Mouse (Mus musculus) cerebellum, postnatal 10 days (tissue): ENCODE results near the gene Bicdl2.

Source experiments
- DNase-seq, 2 experiments: peaks; one replicate each; pipeline ENCODE4 v3.0.0; 2021; ENCODE audit warnings: mixed read lengths in 2 of 2

Bicdl2 gene

GRCm38 (mm10) chr17:23674271-23674952 lies 14.1 kb downstream of the Bicdl2 start:
- DNase-seq = peak; percentile 75 to 77

- DNase-seq = peak; percentile 60 to 62
Observed at GRCm38 (mm10) chr17:23675127-23675526, 14.8 kb downstream of the Bicdl2 start.

- peak; percentile 66 to 68 for DNase-seq
Observed at GRCm38 (mm10) chr17:23675564-23676281, 15.4 kb downstream of the Bicdl2 start.

- peak; percentile 65 to 68 for DNase-seq
Observed at GRCm38 (mm10) chr17:23676473-23677031, 16.2 kb downstream of the Bicdl2 start.

- DNase-seq = peak; percentile 87 to 90
Observed at GRCm38 (mm10) chr17:23677236-23677679, 17.0 kb downstream of the Bicdl2 start, which contains the start of gene Tnfrsf12a. Tnfrsf12a (minus strand) TSS chr17:23677468.

GRCm38 (mm10) chr17:23679127-23679835 lies 19.0 kb downstream of the Bicdl2 start, which contains the start of gene Cldn6:
Cldn6 (plus strand) TSS chr17:23679249.
- no peak for DNase-seq

- DNase-seq = no peak
Observed at GRCm38 (mm10) chr17:23680336-23680735, 20.0 kb downstream of the Bicdl2 start.

GRCm38 (mm10) chr17:23681086-23681485 lies 20.8 kb downstream of the Bicdl2 start:
- peak in 1 of 2 experiments; percentile 33 for DNase-seq

GRCm38 (mm10) chr17:23682092-23682491 lies 21.8 kb downstream of the Bicdl2 start:
- no peak for DNase-seq

- no peak for DNase-seq
Observed at GRCm38 (mm10) chr17:23682530-23682929, 22.2 kb downstream of the Bicdl2 start.

GRCm38 (mm10) chr17:23683226-23683625 lies 22.9 kb downstream of the Bicdl2 start:
- peak; percentile 32 to 44 for DNase-seq

- no peak for DNase-seq
Observed at GRCm38 (mm10) chr17:23683856-23684672, 23.8 kb downstream of the Bicdl2 start, which contains the start of gene Cldn9. Cldn9 (minus strand) TSS chr17:23684026.

GRCm38 (mm10) chr17:23694491-23694890 lies 34.2 kb downstream of the Bicdl2 start:
- DNase-seq = no peak

GRCm38 (mm10) chr17:23695801-23696200 lies 35.5 kb downstream of the Bicdl2 start:
- DNase-seq = no peak

GRCm38 (mm10) chr17:23699131-23700077 lies 39.1 kb downstream of the Bicdl2 start:
- DNase-seq = peak; percentile 68 to 69

GRCm38 (mm10) chr17:23700079-23700478 lies 39.8 kb downstream of the Bicdl2 start:
- DNase-seq = peak; percentile 96 to 97

- no peak for DNase-seq
Observed at GRCm38 (mm10) chr17:23703301-23703700, 43.0 kb downstream of the Bicdl2 start.

GRCm38 (mm10) chr17:23704741-23705140 lies 44.4 kb downstream of the Bicdl2 start:
- DNase-seq = peak; percentile 52 to 55

- no peak for DNase-seq
Observed at GRCm38 (mm10) chr17:23705525-23706104, 45.3 kb downstream of the Bicdl2 start.

GRCm38 (mm10) chr17:23706212-23706611 lies 45.9 kb downstream of the Bicdl2 start:
- DNase-seq = peak; percentile 90 to 92
